9 mouse cellular contexts compared by ENCODE assay signal in genomic region chr7:75643986-75644385, GRCm38 (mm10).
DNase-seq lines count a peak whose midpoint lies in the region; ATAC-seq and TF ChIP-seq lines count a peak whose summit lies in the region.
"Had no signal": no experiment of that assay in that cellular context is flagged by ENCODE, and none has a peak within 500 bp of the region (broad histone marks: within the 10 kb centered on the region; RNA-seq: fewer than 3 reads in every experiment).

No protein-coding gene starts in this region.

- 62% methylated on average over 4 of the region's 4 CpGs for WGBS in forebrain, embryonic 10.5 days
- WGBS in forebrain, embryonic 11.5 days, result 59% methylated on average over 4 of the region's 4 CpGs
- 38% methylated on average over 4 of the region's 4 CpGs for WGBS in heart, postnatal 0 days

- H3K27me3 ChIP-seq in forebrain, embryonic 10.5 days (ENCODE audit: poor library complexity, severe bottlenecking), result no peaks in the 10 kb centered on the region
- no peaks in the 10 kb centered on the region for H3K27me3 ChIP-seq in forebrain, embryonic 11.5 days (ENCODE audit: control insufficient read depth, insufficient read depth, low read length)
- no peaks in the 10 kb centered on the region for H3K27me3 ChIP-seq in heart, postnatal 0 days (ENCODE audit: control insufficient read depth, insufficient read depth, low read length)

- TF ChIP-seq EP300 in heart, postnatal 0 days (IDR thresholded peaks at IDR 0.05; ENCODE audit: low read depth), result no peak

- no peak for TF ChIP-seq CTCF in heart, postnatal 0 days (IDR thresholded peaks at IDR 0.05; ENCODE audit: low read depth)

- no peak overlapping the region for H3K4me2 ChIP-seq in forebrain, embryonic 11.5 days (ENCODE audit: low read depth, low read length, severe bottlenecking)
- peak overlapping the region; percentile 45 for H3K4me2 ChIP-seq in heart, postnatal 0 days (ENCODE audit: low read depth, low read length)

- DNase-seq in forebrain, embryonic 10.5 days (ENCODE audit: extremely low spot score, low spot score), result no peak
- DNase-seq in forebrain, embryonic 11.5 days (ENCODE audit: low spot score), result no peak
- DNase-seq in ES-CJ7 (ENCODE audit: low read depth, low spot score), result peak; percentile 25
- no peak for DNase-seq in heart, postnatal 0 days (ENCODE audit: low spot score)
- peak; percentile 64 to 69 for DNase-seq in kidney, postnatal 36 days
- no peak for DNase-seq in embryo, embryonic 9.5 days (ENCODE audit: extremely low spot score)
- DNase-seq in gastrocnemius, postnatal 25 days, result no peak
- no peak for DNase-seq in spleen, adult 12 weeks (ENCODE audit: low spot score)
- DNase-seq: cerebellum, adult 11 months had no signal

- no peak overlapping the region for H3K4me3 ChIP-seq in forebrain, embryonic 10.5 days
- no peak overlapping the region for H3K4me3 ChIP-seq in forebrain, embryonic 11.5 days (ENCODE audit: low read depth, low read length)
- H3K4me3 ChIP-seq in heart, postnatal 0 days (ENCODE audit: low read depth, low read length), result peak overlapping the region; percentile 28

- H3K27ac ChIP-seq in forebrain, embryonic 10.5 days, result 0 out of 2 replicates have a peak overlapping the region, but pooled peaks have one; percentile 21
- H3K27ac ChIP-seq in forebrain, embryonic 11.5 days (ENCODE audit: low read depth, low read length), result no peak overlapping the region
- H3K27ac ChIP-seq in heart, postnatal 0 days (ENCODE audit: low read depth), result peak overlapping the region; percentile 59

- no peaks in the 10 kb centered on the region for H3K36me3 ChIP-seq in forebrain, embryonic 10.5 days (replicated peaks)
- no peaks in the 10 kb centered on the region for H3K36me3 ChIP-seq in forebrain, embryonic 11.5 days (ENCODE audit: control insufficient read depth, insufficient read depth, low read length)
- no peaks in the 10 kb centered on the region for H3K36me3 ChIP-seq in heart, postnatal 0 days (replicated peaks; ENCODE audit: control insufficient read depth, insufficient read depth, low read length)

- peaks cover 44% of the 10 kb centered on the region for H3K4me1 ChIP-seq in forebrain, embryonic 10.5 days
- H3K4me1 ChIP-seq in forebrain, embryonic 11.5 days (replicated peaks; ENCODE audit: control insufficient read depth, insufficient read depth, low read length), result peaks cover 3% of the 10 kb centered on the region; the same call in 1 of the 2 replicates
- H3K4me1 ChIP-seq in heart, postnatal 0 days (ENCODE audit: control insufficient read depth, insufficient read depth), result peaks cover 18% of the 10 kb centered on the region

- ATAC-seq in forebrain, embryonic 11.5 days (replicated peaks; ENCODE audit: low FRiP score), result no peak
- no peak for ATAC-seq in heart, postnatal 0 days (ENCODE audit: insufficient read depth, low read depth)

- no peak overlapping the region for H3K9ac ChIP-seq in forebrain, embryonic 11.5 days (ENCODE audit: low read length)
- H3K9ac ChIP-seq in heart, postnatal 0 days (replicated peaks; ENCODE audit: low read depth, low read length), result peak overlapping the region; percentile 50

- H3K9me3 ChIP-seq in forebrain, embryonic 10.5 days, result no peaks in the 10 kb centered on the region
- no peaks in the 10 kb centered on the region for H3K9me3 ChIP-seq in forebrain, embryonic 11.5 days (ENCODE audit: control insufficient read depth, low read length)
- no peaks in the 10 kb centered on the region for H3K9me3 ChIP-seq in heart, postnatal 0 days (replicated peaks; ENCODE audit: control insufficient read depth, low read length)

Comparison
In these comparisons a context has a peak if more than half of its experiments do, and no peak if none do; other contexts are left out.
1. DNase-seq: peak in ES-CJ7 (single experiment) and kidney, postnatal 36 days (2 of 2); none in forebrain, embryonic 10.5 days (single experiment), forebrain, embryonic 11.5 days (single experiment), heart, postnatal 0 days (single experiment), embryo, embryonic 9.5 days (single experiment), gastrocnemius, postnatal 25 days (single experiment) and spleen, adult 12 weeks (single experiment).